In the genomic region with DNA sequence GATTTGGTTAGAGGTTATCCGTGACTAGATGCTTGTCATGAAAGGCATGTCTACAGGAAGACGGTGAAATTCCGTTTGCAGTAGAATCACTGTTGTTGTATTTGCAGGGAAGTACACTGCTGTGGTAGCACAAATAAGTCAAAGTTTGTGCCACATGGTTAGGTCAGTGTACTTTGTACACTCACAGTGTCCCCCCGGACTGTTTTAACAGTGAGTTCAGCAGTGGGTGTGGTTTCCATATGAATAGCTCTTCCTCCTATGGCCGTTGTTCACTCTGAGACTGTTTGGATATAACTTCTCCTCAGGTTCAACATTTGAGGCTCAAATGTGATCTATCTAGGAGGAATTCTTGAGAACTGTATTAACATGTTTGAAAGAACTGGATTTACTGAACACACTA, we compare ENCODE assay signal across 10 mouse cellular contexts. TPM values are rescaled to one million over a fixed set of nuclear protein-coding genes. Genes with fewer than 3 reads are reported as not detected.
A peak's percentile ranks its signal among the peaks of the same experiment; 100 is the strongest.
DNase-seq lines count a peak whose midpoint lies in the region; ATAC-seq lines count a peak whose summit lies in the region.
"Had no signal": no experiment of that assay in that cellular context is flagged by ENCODE, and none has a peak within 500 bp of the region (broad histone marks: within the 10 kb centered on the region; RNA-seq: fewer than 3 reads in every experiment).

No protein-coding gene starts in this region.

- no peaks in the 10 kb centered on the region for H3K27me3 ChIP-seq in heart, embryonic 11.5 days (ENCODE audit: control insufficient read depth, insufficient read depth, low read length)
- 0 out of 2 replicates have a peak, but pooled peaks cover 3% of the 10 kb centered on the region for H3K27me3 ChIP-seq in liver, embryonic 13.5 days
- H3K27me3 ChIP-seq in liver, embryonic 11.5 days (replicated peaks; ENCODE audit: control insufficient read depth, insufficient read depth, low read length): 0 out of 2 replicates have a peak, but pooled peaks cover 3% of the 10 kb centered on the region
- H3K27me3 ChIP-seq: embryonic facial prominence, embryonic 13.5 days had no signal

- peak overlapping the region; percentile 29; the same call in 1 of the 2 replicates for H3K4me2 ChIP-seq in heart, embryonic 11.5 days
- H3K4me2 ChIP-seq in liver, embryonic 13.5 days: no peak overlapping the region
- no peak overlapping the region for H3K4me2 ChIP-seq in liver, embryonic 11.5 days
- H3K4me2 ChIP-seq: embryonic facial prominence, embryonic 13.5 days had no signal

- no peak for ATAC-seq in heart, embryonic 11.5 days (replicated peaks; ENCODE audit: insufficient number of reproducible peaks, low FRiP score, low TSS enrichment)
- ATAC-seq in liver, embryonic 13.5 days (ENCODE audit: low read depth): peak; percentile 54; the same call in 1 of the 2 replicates
- no peak for ATAC-seq in liver, embryonic 11.5 days (replicated peaks; ENCODE audit: low FRiP score)
- ATAC-seq: forebrain, embryonic 16.5 days had no signal

- 17% methylated on average over 5 of the region's 5 CpGs for whole genome bisulfite sequencing in heart, embryonic 11.5 days (ENCODE audit: insufficient replicate concordance)
- WGBS in liver, embryonic 13.5 days (ENCODE audit: insufficient replicate concordance): 17% methylated on average over 5 of the region's 5 CpGs
- 25% methylated on average over 5 of the region's 5 CpGs for WGBS in liver, embryonic 11.5 days

- no peaks in the 10 kb centered on the region for H3K9me3 ChIP-seq in heart, embryonic 11.5 days (replicated peaks; ENCODE audit: control insufficient read depth, low read length)
- no peaks in the 10 kb centered on the region for H3K9me3 ChIP-seq in liver, embryonic 13.5 days (replicated peaks)
- no peaks in the 10 kb centered on the region for H3K9me3 ChIP-seq in liver, embryonic 11.5 days (ENCODE audit: control insufficient read depth, low read length)
- H3K9me3 ChIP-seq: embryonic facial prominence, embryonic 13.5 days had no signal

- peaks cover 15% of the 10 kb centered on the region; the same call in 1 of the 2 replicates for H3K4me1 ChIP-seq in heart, embryonic 11.5 days (ENCODE audit: control insufficient read depth, insufficient read depth, low read length)
- H3K4me1 ChIP-seq in liver, embryonic 13.5 days (replicated peaks): peaks cover 7% of the 10 kb centered on the region; the same call in 1 of the 2 replicates
- H3K4me1 ChIP-seq in liver, embryonic 11.5 days (replicated peaks; ENCODE audit: control insufficient read depth, insufficient read depth, low read length): peaks cover 9% of the 10 kb centered on the region; the same call in 1 of the 2 replicates

- no peak overlapping the region; the same call in 1 of the 2 replicates for H3K27ac ChIP-seq in heart, embryonic 11.5 days (ENCODE audit: low read depth, low read length)
- no peak overlapping the region for H3K27ac ChIP-seq in liver, embryonic 13.5 days
- H3K27ac ChIP-seq in liver, embryonic 11.5 days (ENCODE audit: low read depth, low read length): no peak overlapping the region
- H3K27ac ChIP-seq: embryonic facial prominence, embryonic 13.5 days had no signal

- DNase-seq in heart, postnatal 36 days: no peak
- DNase-seq in liver, embryonic 13.5 days: no peak
- DNase-seq in liver, embryonic 11.5 days (ENCODE audit: low spot score): no peak
- DNase-seq in embryo, embryonic 11 days: peak; percentile 34
- DNase-seq in natural killer cell, adult 2 months (ENCODE audit: low spot score in 2 of 2): peak; percentile 5 to 31
- DNase-seq in ovary, adult 18-20 months (ENCODE audit: low spot score): no peak
- no peak for DNase-seq in cerebellum, adult 8-10 months

- no peaks in the 10 kb centered on the region for H3K36me3 ChIP-seq in heart, embryonic 11.5 days (ENCODE audit: control insufficient read depth, insufficient read depth, low read length)
- H3K36me3 ChIP-seq in liver, embryonic 13.5 days: no peaks in the 10 kb centered on the region
- H3K36me3 ChIP-seq in liver, embryonic 11.5 days (ENCODE audit: control insufficient read depth, insufficient read depth, low read length): no peaks in the 10 kb centered on the region
- H3K36me3 ChIP-seq: embryonic facial prominence, embryonic 13.5 days had no signal

- intact Hi-C loops in heart, postnatal 36 days (cut with DNase I): no loop called here

- H3K4me3 ChIP-seq in heart, embryonic 11.5 days (ENCODE audit: low read depth, low read length): no peak overlapping the region
- no peak overlapping the region for H3K4me3 ChIP-seq in liver, embryonic 13.5 days (replicated peaks)
- H3K4me3 ChIP-seq in liver, embryonic 11.5 days (ENCODE audit: low read depth, low read length): no peak overlapping the region
- H3K4me3 ChIP-seq: embryonic facial prominence, embryonic 13.5 days had no signal

- no peak overlapping the region for H3K9ac ChIP-seq in heart, embryonic 11.5 days (ENCODE audit: low read depth, low read length)
- no peak overlapping the region for H3K9ac ChIP-seq in liver, embryonic 13.5 days
- H3K9ac ChIP-seq in liver, embryonic 11.5 days (ENCODE audit: low read depth, low read length): no peak overlapping the region
- H3K9ac ChIP-seq: embryonic facial prominence, embryonic 13.5 days had no signal

RNA-seq across cellular contexts. Expression of a gene that starts 25.8 kb away (rescaled TPM):
- 58.3 and 62.9 TPM in 2 replicates for polyA plus RNA-seq in heart, embryonic 11.5 days (2014; fragmentation: Nextera tagmentation; extraction: Ambion mirVana)
- 10 to 100 TPM; 27.5 to 30.4 TPM for total RNA-seq in heart, postnatal 36 days (2021)
- 5.0 and 6.5 TPM in 2 replicates for polyA plus RNA-seq in liver, embryonic 13.5 days (2015; fragmentation: Nextera tagmentation; extraction: Ambion mirVana)
- polyA plus RNA-seq in liver, embryonic 11.5 days (2014; fragmentation: Nextera tagmentation; extraction: Ambion mirVana): 13.5 and 15.3 TPM in 2 replicates

Comparison
In these comparisons a context has a peak if more than half of its experiments do, and no peak if none do; other contexts are left out.
1. DNase-seq: peak in embryo, embryonic 11 days (single experiment) and natural killer cell, adult 2 months (2 of 2); none in heart, postnatal 36 days (0 of 2), liver, embryonic 13.5 days (single experiment), liver, embryonic 11.5 days (single experiment), ovary, adult 18-20 months (single experiment) and cerebellum, adult 8-10 months (single experiment).